Mouse (Mus musculus): ENCODE results near the gene Ankrd34a.

DNA sequence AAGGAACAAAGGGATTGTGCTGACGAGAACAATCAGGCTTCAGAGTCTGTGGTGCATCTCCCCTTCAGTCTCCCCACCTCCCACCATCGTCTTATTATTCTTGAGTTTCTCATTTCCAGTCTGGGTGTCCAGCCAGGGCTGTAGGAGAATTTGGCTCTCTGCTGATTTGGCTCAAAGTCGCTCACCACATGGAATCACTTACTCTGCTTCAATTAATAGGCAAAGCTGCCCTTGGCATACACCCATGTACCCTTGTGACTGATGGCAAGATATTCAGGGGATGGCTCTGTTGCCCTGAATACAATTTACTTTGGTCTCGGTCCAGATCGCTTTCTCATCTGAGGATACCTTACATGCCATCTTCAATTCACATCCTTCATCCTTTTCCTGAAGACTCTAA, 6.9 kb downstream of the Ankrd34a start:
- TF ChIP-seq POLR2A (IDR thresholded peaks at IDR 0.05; ENCODE audit: borderline replicate concordance, extremely low read depth, insufficient read depth, insufficient read length, poor library complexity, severe bottlenecking): no peak
- TF ChIP-seq CTCF (IDR thresholded peaks at IDR 0.05; ENCODE audit: borderline replicate concordance, extremely low read depth, insufficient read depth, insufficient read length): no peak

Data from brain, embryonic 14.5 days (tissue).